Mouse (Mus musculus): Measurements from ENCODE around the gene Mybph.

The Mybph gene

GRCm38 (mm10) chr1:134210179-134210755, 17.0 kb downstream of the Mybph start:
- no peak for DNase-seq (ENCODE audit: low read depth, low spot score)

- no peak for DNase-seq (ENCODE audit: low read depth, low spot score)
Observed at GRCm38 (mm10) chr1:134211043-134211442, 17.8 kb downstream of the Mybph start.

GRCm38 (mm10) chr1:134211631-134212030, 18.4 kb downstream of the Mybph start:
- no peak for DNase-seq (ENCODE audit: low read depth, low spot score)

- no peak for DNase-seq (ENCODE audit: low read depth, low spot score)
Observed at GRCm38 (mm10) chr1:134212351-134212750, 19.1 kb downstream of the Mybph start.

GRCm38 (mm10) chr1:134213405-134213804, 20.2 kb downstream of the Mybph start:
- DNase-seq (ENCODE audit: low read depth, low spot score), result no peak

GRCm38 (mm10) chr1:134215059-134215458, 21.8 kb downstream of the Mybph start:
- no peak for DNase-seq (ENCODE audit: low read depth, low spot score)

- DNase-seq (ENCODE audit: low read depth, low spot score), result no peak
Observed at GRCm38 (mm10) chr1:134215751-134216628, 22.7 kb downstream of the Mybph start.

GRCm38 (mm10) chr1:134216629-134216971, 23.4 kb downstream of the Mybph start:
- DNase-seq (ENCODE audit: low read depth, low spot score), result no peak

- no peak for DNase-seq (ENCODE audit: low read depth, low spot score)
Observed at GRCm38 (mm10) chr1:134217028-134217481, 23.8 kb downstream of the Mybph start.

GRCm38 (mm10) chr1:134217942-134218341, 24.7 kb downstream of the Mybph start:
- DNase-seq (ENCODE audit: low read depth, low spot score), result no peak

- DNase-seq (ENCODE audit: low read depth, low spot score), result no peak
Observed at GRCm38 (mm10) chr1:134219608-134220007, 26.4 kb downstream of the Mybph start.

GRCm38 (mm10) chr1:134221172-134221571, 27.9 kb downstream of the Mybph start:
- no peak for DNase-seq (ENCODE audit: low read depth, low spot score)

- no peak for DNase-seq (ENCODE audit: low read depth, low spot score)
Observed at GRCm38 (mm10) chr1:134222122-134223055, 29.1 kb downstream of the Mybph start.

GRCm38 (mm10) chr1:134224649-134225227, 31.5 kb downstream of the Mybph start:
- no peak for DNase-seq (ENCODE audit: low read depth, low spot score)

- DNase-seq (ENCODE audit: low read depth, low spot score), result no peak
Observed at GRCm38 (mm10) chr1:134225375-134225774, 32.1 kb downstream of the Mybph start.

GRCm38 (mm10) chr1:134226739-134227138, 33.5 kb downstream of the Mybph start:
- no peak for DNase-seq (ENCODE audit: low read depth, low spot score)

GRCm38 (mm10) chr1:134229806-134230575, 36.7 kb downstream of the Mybph start:
- no peak for DNase-seq (ENCODE audit: low read depth, low spot score)

- DNase-seq (ENCODE audit: low read depth, low spot score), result no peak
Observed at GRCm38 (mm10) chr1:134230638-134231228, 37.5 kb downstream of the Mybph start.

GRCm38 (mm10) chr1:134231270-134231669, 38.0 kb downstream of the Mybph start:
- no peak for DNase-seq (ENCODE audit: low read depth, low spot score)

GRCm38 (mm10) chr1:134231681-134232080, 38.4 kb downstream of the Mybph start:
- DNase-seq (ENCODE audit: low read depth, low spot score), result no peak

Measured in mesoderm, embryonic 11.5 days (tissue).